10 mouse cellular contexts compared by ENCODE assay signal in genomic region chr14:27151432-27151831, GRCm38 (mm10). TPM values are rescaled to one million over a fixed set of nuclear protein-coding genes. Genes with fewer than 3 reads are reported as not detected.
DNase-seq lines count a peak whose midpoint lies in the region; ATAC-seq and TF ChIP-seq lines count a peak whose summit lies in the region.
"Had no signal": no experiment of that assay in that cellular context is flagged by ENCODE, and none has a peak within 500 bp of the region (broad histone marks: within the 10 kb centered on the region; RNA-seq: fewer than 3 reads in every experiment).

No protein-coding gene starts in this region.

- H3K9me3 ChIP-seq in E14TG2a.4 (ENCODE audit: low read length): no peaks in the 10 kb centered on the region
- H3K9me3 ChIP-seq in heart, embryonic 16.5 days (replicated peaks; ENCODE audit: control insufficient read depth, low read length): no peaks in the 10 kb centered on the region
- no peaks in the 10 kb centered on the region for H3K9me3 ChIP-seq in limb, embryonic 10.5 days (replicated peaks)

- peak overlapping the region; percentile 95 for H3K27ac ChIP-seq in heart, embryonic 16.5 days (ENCODE audit: low read length)
- peak overlapping the region; percentile 32 for H3K27ac ChIP-seq in limb, embryonic 10.5 days
- H3K27ac ChIP-seq: left cerebral cortex, adult 2 months had no signal

- H3K27me3 ChIP-seq in E14TG2a.4 (ENCODE audit: insufficient read depth, low read length): no peaks in the 10 kb centered on the region; the same call in 1 of the 2 replicates
- no peaks in the 10 kb centered on the region for H3K27me3 ChIP-seq in heart, embryonic 16.5 days (ENCODE audit: control insufficient read depth, insufficient read depth, low read length)
- no peaks in the 10 kb centered on the region for H3K27me3 ChIP-seq in limb, embryonic 10.5 days (ENCODE audit: low read depth, poor library complexity, severe bottlenecking)

- peak; percentile 61 for DNase-seq in embryo, embryonic 11 days
- peak; percentile 47 for DNase-seq in limb, embryonic 10.5 days (ENCODE audit: low spot score)
- DNase-seq in spleen, postnatal 4 days (ENCODE audit: low spot score in 2 of 2): no peak
- DNase-seq in frontal cortex, postnatal 10 days (ENCODE audit: low spot score in 2 of 2): no peak
- DNase-seq in cerebellum, postnatal 10 days: no peak
- no peak for DNase-seq in natural killer cell, adult 2 months (ENCODE audit: low spot score in 2 of 2)
- DNase-seq: midbrain, embryonic 14.5 days had no signal

- 14% methylated on average over 8 of the region's 8 CpGs for WGBS in heart, embryonic 16.5 days
- WGBS in limb, embryonic 10.5 days: 24% methylated on average over 8 of the region's 8 CpGs

- H3K36me3 ChIP-seq in E14TG2a.4 (ENCODE audit: insufficient read depth, low read length): peaks cover 17% of the 10 kb centered on the region
- no peaks in the 10 kb centered on the region for H3K36me3 ChIP-seq in heart, embryonic 16.5 days (ENCODE audit: control insufficient read depth, insufficient read depth)
- no peaks in the 10 kb centered on the region for H3K36me3 ChIP-seq in limb, embryonic 10.5 days

- H3K4me1 ChIP-seq in E14TG2a.4 (replicated peaks; ENCODE audit: low read depth, low read length): peaks cover 58% of the 10 kb centered on the region
- peaks cover 31% of the 10 kb centered on the region for H3K4me1 ChIP-seq in heart, embryonic 16.5 days (ENCODE audit: control insufficient read depth, insufficient read depth, low read length)
- peaks cover 30% of the 10 kb centered on the region for H3K4me1 ChIP-seq in limb, embryonic 10.5 days

- ATAC-seq in heart, embryonic 16.5 days (replicated peaks; ENCODE audit: extremely low read depth, insufficient read depth, low FRiP score): peak; percentile 92

- peak overlapping the region; percentile 18; the same call in 1 of the 2 replicates for H3K4me2 ChIP-seq in heart, embryonic 16.5 days (ENCODE audit: low read depth, low read length)

- TF ChIP-seq CTCF in E14TG2a.4 (conservative IDR thresholded peaks at IDR 0.05; ENCODE audit: low read length): no peak

- H3K9ac ChIP-seq in heart, embryonic 16.5 days (ENCODE audit: low read length): peak overlapping the region; percentile 13; the same call in 1 of the 2 replicates

- 0 out of 2 replicates have a peak overlapping the region, but pooled peaks have one; percentile 10 for H3K4me3 ChIP-seq in E14TG2a.4 (replicated peaks; ENCODE audit: low read length)
- H3K4me3 ChIP-seq in heart, embryonic 16.5 days (ENCODE audit: low read length): no peak overlapping the region
- no peak overlapping the region for H3K4me3 ChIP-seq in limb, embryonic 10.5 days
- H3K4me3 ChIP-seq: left cerebral cortex, adult 2 months had no signal

RNA-seq across cellular contexts. Expression of gene Arhgef3, which starts 36.7 kb away (rescaled TPM):
- polyA plus RNA-seq in heart, embryonic 16.5 days (2015; fragmentation: Nextera tagmentation; extraction: Ambion mirVana): 17.1 and 18.5 TPM in 2 replicates
- 4.4 and 8.4 TPM in 2 replicates for polyA plus RNA-seq in limb, embryonic 10.5 days (2016; fragmentation: Nextera tagmentation; extraction: Ambion mirVana)

Comparison
In these comparisons a context has a peak if more than half of its experiments do, and no peak if none do; other contexts are left out.
1. DNase-seq: peak in embryo, embryonic 11 days (single experiment) and limb, embryonic 10.5 days (single experiment); none in spleen, postnatal 4 days (0 of 2), frontal cortex, postnatal 10 days (0 of 2), cerebellum, postnatal 10 days (0 of 2) and natural killer cell, adult 2 months (0 of 2).